Mouse (Mus musculus): ENCODE measurements around the gene Nup160.

The Nup160 gene

DNA sequence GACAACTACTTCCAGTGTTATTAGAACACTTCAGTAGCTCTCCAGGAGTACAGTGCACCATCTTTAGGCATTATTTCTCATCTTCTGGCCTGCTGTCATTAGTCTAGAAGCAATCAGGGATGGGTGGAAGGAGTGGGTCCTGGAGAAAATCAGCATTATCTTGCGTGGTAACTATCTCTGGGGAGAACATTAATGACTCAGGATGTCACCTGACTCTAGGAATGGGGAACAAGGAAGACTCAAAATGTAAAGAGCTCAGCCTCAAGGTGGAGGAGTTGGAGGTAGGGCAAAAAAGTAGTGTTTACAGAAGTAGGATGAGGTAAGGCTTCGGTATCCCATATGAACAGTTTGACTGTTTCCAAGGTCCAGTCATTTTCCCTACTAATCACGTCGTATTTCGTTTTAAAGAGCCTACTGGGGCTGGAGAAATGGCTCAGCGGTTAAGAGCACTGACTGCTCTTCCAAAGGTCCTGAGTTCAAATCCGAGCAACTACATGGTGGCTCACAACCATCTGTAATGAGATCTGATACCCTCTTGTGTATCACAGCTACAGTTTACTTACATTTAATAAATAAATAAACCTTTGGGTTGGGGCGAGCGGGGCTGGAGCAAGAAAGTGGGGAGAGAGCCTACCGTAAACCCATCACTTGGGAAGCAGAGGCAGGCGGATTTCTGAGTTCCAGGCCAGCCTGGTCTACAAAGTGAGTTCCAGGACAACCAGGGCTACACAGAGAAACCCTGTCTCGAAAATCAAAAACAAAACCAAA, 67.5 kb downstream of the Nup160 start:
- CTCF ChIA-PET, result no interaction called here

DNA sequence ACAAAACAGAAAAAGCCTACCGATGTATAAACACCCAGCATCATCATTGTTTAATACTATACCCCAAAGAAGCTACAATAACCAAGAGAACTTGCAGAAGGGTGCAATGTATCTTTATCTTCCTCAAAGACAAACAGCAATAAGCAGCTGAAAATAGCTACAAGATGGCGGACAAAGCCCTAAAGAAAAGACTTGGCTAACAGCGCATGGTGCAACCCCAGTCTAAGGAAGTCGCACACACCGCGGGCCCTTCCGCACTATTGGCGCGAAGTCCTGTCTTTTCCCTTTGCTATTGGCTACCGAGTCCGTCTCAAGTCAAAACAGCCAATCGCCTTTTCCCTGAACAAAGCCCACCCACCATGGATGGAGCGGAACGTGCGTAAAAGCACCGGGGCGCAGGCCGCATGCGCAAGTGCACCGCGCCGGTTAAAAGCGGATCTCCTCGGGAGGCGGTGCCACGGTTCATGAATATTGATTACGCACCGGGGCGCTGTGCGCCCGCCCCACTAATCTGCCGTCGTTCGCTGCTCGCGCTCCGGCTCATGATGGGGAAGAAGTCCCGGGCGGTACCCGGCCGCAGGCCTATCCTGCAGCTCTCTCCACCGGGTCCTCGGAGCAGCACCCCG, 68.2 kb downstream of the Nup160 start, which contains the start of gene Fnbp4:
Gene Fnbp4, plus strand, starts transcription at position 318 of the 626 bp plus-strand sequence.
- CTCF ChIA-PET, result no interaction called here

DNA sequence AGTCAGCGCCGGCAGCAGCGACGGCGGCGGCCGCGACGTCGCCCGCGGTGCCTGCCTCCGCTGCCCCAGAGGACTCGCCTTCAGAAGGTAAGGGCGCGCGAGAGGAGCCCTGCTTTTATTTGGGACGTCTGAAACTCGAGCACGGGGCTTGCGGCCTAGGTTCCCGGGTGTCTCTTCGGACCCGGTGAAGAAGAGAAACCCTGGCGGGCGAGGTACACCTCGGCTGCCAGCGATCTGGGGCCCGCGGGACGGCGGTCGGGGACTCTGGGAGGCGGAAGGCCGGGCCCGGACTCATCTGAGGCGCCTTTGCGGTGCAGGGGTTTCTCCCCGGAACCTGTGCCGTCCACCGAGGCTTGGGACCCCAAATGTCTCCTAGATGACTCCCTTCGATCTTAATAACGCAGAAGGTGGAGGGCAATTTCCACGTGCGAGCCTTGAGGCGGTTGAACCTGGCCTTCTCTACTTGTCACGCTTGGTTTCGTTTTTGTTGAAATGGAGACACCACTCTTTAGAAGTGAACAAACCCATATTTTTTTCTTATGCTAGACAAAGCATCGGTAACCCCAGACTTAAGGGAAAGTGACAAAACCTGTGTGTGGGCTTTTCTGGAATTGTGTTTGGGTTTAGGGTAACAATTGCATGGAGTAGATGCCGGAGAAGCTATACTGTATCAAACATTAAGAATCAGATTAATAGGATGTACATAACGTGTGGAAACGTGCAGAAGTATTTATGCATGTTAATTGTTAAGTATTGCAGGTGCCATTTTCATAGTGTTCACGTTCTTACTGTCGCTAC, 68.9 kb downstream of the Nup160 start:
- CTCF ChIA-PET, result interaction anchor here (0.6 kb wide), 1 partner anchor 15 kb away, joined by 3 read pairs; no protein-coding TSS in a partner anchor

DNA sequence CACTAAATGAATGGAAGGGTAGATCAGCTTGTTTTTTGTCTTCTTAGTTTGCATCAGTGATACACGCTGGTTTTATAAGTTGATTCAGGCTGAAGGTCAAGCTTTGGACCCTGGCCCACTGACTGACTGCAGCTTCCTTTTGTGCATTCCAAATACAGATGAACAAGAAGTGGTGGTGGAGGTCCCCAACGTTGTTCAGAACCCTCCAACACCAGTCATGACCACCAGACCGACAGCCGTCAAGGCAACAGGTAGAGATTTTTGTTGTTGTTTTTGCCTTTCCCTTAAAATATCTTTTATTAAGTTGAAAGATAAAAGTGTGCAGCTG, 69.5 kb downstream of the Nup160 start:
- CTCF ChIA-PET, result interaction anchor here (0.6 kb wide), 1 partner anchor 15 kb away, joined by 3 read pairs; no protein-coding TSS in a partner anchor

DNA sequence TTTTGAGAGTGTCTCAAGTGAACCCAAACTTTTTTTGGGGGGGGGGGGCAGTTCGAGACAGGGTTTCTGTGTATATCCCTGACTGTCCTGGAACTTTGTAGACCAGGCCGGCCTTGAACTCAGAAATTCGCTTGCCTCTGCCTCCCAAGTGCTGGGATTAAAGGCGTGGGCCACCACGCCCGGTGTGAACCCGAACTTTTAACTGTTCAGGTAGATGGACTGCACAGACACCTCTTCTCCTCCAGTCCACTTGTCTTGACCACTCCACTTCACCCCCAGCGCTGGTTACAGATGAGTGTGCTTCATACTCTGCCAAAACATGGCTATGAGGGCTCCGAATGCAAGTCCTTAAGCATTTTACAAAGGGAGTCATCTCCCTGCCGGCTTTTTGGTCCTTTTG, 70.1 kb downstream of the Nup160 start:
- CTCF ChIA-PET, result no interaction called here

DNA sequence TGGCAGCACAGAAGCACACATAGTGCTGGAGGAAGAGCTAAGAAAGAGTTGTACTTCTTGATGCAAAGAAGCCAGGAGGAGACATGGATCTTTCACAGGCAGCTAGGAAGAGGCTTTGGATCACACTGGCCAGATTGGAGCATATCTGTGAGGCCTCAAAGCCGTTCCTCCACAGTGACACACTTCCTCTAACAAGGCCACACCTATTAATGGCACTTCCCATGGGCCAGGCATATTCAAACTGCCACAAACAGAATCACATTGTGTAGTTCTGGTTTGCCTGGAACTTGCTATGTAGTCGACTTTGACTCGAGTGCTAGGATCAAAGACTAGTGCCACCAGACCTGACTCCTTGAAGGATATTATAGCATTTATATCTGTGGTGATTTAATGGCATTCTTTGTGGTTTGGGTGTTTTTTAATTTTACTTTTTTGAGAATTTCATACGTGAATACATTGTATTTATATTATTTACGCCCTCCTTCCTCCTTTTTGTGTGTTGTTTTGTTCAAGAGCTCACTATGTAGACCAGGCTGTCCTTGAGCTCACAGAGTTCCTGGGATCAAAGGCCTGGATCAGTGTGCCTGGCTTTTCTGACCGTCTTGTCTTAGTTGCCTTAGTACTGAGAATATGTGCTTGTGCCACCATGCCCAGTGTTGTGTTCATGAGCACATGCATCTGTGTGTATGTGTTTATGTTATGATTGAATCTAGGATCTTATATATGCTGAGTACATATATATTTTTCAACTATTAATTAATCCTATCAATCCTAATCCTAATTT, 72.9 kb downstream of the Nup160 start:
- CTCF ChIA-PET, result interaction anchor here (0.6 kb wide), 1 partner anchor 359 kb away, joined by 6 read pairs; no protein-coding TSS in a partner anchor

DNA sequence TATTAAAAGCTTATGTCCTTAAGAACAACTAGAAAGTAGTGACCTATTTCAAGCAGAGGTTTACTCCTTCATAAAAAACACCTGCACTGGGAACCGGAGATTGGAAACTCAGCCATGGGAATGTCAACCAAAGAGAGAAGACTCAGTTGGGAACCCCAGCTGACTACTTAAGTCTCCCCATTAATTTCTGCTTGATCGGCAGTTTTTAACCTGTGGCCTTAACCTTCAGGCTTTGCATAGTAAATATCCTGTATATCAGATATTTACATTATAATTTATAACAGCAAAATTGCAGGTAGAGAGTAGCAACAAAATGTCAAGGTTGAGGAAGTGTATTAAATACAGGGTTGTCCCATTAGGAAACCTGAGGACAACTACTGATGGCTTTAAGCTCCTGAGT, 76.5 kb downstream of the Nup160 start:
- CTCF ChIA-PET, result no interaction called here

DNA sequence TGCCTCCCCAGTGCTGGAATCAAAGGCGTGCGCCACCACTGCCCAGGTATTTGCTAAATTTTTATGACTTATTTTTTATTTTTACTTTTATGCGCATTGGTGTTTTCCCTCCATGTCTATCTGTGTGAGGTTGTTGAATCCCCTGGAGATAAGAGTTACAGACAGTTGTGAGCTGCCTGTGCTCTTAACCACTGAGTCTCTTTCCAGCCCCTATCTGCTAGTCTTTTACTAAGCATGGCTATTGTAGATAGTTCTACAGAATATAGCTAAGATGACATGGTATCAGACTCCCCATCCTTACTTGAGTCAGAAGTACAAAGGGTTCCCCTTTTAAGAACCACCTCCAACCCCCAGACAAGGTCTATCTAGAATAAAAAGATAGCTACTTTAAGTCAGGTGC, 77.2 kb downstream of the Nup160 start:
- CTCF ChIA-PET, result interaction anchor here (0.5 kb wide), 1 partner anchor 325 kb away, joined by 7 read pairs; no protein-coding TSS in a partner anchor

DNA sequence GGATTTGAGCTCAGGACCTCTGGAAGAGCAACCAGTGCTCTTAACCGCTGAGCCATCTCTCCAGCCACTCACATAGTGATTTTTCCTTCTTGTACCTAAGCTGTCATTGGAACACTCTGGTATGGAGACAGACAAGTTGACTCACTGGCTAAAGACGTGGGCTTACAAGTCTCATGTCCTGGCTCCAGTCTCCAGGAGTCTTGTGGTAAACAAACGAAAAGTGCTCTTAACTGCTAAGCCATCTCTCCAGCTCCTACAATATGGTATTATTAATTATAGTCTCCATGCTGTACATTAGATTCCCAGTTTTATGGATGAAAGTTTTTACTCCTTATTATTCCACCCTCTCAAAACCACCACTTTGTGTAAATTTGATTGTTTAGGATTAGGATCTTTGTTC, 88.1 kb downstream of the Nup160 start:
- CTCF ChIA-PET, result interaction anchor here (0.6 kb wide), 1 partner anchor 9 kb away, joined by 4 read pairs; no protein-coding TSS in a partner anchor

DNA sequence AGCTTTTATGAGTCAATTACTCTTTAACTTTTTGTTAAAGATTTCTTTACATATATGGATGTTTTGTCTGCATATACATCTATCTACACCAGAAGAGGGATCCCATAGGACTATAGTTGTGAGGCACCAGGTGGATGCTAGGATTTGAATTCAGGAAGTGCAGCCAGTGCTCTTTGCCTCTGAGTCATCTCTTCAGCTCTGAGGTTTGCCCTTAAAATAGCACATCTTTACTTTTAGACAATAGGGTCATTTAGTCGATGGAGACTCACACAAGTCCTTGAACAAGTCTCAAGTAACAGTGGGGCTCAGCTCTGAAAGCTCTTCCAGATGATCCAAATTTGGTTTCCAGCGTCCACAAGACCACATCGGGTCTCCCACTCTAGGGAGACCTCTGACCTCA, 104.3 kb downstream of the Nup160 start:
- CTCF ChIA-PET, result interaction anchor here (0.7 kb wide), 2 partner anchors 13 to 130 kb away, joined by 3 to 4 read pairs; no protein-coding TSS in a partner anchor

DNA sequence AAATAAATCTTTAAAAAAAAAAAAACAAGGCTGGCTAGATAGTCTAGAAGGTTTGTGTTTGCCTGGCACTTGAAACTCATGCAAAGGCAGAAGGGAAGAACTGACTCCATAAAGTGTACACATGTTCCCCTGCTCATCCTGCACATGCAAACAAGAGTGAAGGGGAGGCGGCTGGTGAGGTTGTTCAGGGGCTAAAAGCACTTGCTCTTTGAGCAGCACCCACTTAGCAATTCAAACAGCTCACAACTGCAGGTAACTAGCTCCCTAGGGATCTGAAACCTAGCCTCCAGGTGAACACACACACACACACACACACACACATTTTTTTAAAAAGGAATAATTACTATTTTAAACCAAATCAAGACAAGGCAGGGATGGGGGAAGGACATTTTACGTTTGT, 104.9 kb downstream of the Nup160 start:
- CTCF ChIA-PET, result interaction anchor here (0.7 kb wide), 2 partner anchors 14 to 130 kb away, joined by 3 to 4 read pairs; no protein-coding TSS in a partner anchor

DNA sequence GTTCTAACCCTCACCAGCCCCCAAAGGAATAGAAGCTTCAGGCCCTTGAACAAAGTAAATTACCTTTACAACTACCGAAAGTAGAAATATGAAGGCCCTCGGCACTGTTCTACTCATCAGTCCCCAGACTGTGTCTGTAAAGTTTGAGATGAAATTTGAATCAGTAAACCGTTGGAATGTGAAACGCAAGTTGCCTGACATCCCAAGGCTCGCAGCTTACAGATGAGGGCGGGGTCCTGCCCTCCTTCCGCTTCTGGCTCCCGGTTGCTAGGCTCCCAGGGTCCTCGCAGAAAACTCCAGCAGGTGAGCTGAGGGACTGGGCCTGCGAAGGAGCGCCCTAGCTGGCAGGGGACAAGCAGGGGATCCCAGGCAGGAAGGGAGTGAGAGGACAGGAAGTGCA, 105.4 kb downstream of the Nup160 start, which contains the start of gene Agbl2:
Gene Agbl2, plus strand, starts transcription at position 270 of the 400 bp plus-strand sequence.
- CTCF ChIA-PET, result no interaction called here

DNA sequence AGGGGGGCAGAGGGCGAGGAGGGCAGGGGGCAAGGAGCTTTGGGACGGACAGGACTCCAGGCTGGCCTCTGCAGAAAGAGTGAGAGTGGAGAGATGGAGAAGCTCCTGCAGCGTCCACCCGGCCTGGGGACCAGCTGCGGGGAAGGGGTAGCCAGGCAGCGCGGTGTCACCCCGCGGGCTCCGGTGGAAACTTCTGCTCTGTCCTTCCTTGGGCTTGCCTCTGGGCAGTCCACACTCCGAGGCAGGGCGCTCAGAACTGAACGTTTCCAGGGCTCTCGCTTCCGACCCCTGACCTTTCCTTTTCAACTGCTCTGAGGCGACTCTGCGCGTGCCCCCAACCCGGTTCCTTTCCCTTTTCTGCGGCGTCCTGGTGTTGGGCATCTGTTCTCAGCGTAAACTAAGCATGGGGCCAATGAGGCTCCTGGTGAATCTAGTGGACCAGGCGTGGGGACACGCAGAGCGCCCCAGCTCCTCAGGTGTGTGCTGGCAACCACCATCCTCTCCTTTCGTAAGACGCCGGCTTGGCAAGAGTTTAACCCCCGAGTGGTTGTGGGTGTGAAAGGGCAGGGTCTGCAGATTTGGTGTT, 106.0 kb downstream of the Nup160 start:
- CTCF ChIA-PET, result no interaction called here

Measured in spleen, embryonic (tissue).